Mouse (Mus musculus) cerebellum, postnatal 36 days (tissue): ENCODE measurements around the gene Ipo7.
"Not testable (repeated sequence)": the region's sequence is repeated elsewhere in the genome, so short reads cannot be mapped to it uniquely, and the experiment has no call there.

Source experiments
- DNase-seq, 2 experiments: peaks; one replicate each; pipeline ENCODE4 v3.0.0; 2021 to 2022; ENCODE audit warnings: mixed read lengths in 2 of 2

Ipo7 gene

GRCm38 (mm10) chr7:110026594-110026993 is 8.5 kb downstream of the Ipo7 start:
- DNase-seq: no peak

DNA sequence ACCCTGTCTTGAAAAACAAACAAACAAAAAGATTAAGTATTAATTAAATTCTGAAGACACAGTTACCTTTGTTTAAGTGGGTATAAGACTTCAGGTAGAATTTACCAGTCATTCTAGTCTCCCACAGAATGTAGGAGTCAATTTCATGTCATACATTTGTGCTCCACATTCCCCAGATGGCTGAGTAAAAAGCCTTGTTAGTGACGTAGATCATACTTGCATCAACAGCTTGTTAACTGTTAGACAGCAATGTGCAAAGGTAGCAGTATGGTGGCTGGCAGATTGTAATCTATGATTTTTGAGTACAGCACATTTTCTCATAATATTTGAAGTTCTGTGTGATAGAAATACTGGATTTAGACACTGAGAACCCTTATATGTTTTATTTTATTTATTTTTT is 10.8 kb downstream of the Ipo7 start:
- no peak for DNase-seq

- DNase-seq: no peak
Observed at GRCm38 (mm10) chr7:110030342-110030741, 12.3 kb downstream of the Ipo7 start.

DNA sequence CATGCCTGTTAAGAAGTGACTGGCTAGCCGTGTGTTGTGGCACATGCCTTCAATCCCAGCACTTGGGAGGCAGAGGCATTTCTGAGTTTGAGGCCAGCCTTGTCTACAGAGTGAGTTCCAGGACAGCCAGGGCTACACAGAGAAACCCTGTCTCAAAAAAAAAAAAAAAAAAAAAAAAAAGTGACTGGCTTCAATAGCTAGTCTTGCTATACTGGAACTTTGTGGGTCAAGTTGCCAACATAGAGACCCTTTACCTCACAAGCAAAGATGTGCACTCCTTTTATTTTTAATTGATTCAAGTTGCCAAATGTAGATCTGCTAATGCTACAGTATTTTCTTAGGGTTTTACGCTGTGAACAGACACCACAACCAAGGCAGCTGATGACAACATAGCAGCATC is 39.6 kb downstream of the Ipo7 start:
- not testable (repeated sequence) for DNase-seq

GRCm38 (mm10) chr7:110059092-110059785 is 41.2 kb downstream of the Ipo7 start:
- no peak for DNase-seq

DNA sequence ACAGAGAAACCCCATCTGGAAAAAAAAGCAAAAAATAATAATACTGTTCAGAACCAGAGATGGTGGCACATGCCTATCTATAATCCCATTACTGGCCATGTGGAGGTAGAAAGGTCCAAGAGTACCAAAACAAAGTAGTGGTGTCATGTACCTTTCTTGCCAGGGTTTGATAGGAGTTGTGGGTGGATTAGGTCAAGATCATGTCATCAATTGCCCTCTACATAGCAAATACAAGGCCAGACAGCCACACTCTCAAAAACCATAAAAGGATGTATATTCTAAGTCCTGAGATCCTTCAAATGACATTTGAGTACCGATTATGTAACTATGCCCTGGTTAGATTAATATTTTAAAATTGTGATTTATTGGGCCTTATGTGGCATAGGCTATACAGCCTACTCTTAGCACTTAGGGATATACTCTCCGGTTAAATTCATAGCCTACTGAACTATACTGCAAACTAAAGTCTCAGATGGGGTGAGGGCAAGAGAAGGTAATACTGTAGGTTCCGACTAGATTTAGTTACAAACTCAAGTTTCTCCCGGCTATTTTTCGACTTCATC is 42.1 kb downstream of the Ipo7 start:
- DNase-seq: peak in 1 of 2 experiments; percentile 18

DNA sequence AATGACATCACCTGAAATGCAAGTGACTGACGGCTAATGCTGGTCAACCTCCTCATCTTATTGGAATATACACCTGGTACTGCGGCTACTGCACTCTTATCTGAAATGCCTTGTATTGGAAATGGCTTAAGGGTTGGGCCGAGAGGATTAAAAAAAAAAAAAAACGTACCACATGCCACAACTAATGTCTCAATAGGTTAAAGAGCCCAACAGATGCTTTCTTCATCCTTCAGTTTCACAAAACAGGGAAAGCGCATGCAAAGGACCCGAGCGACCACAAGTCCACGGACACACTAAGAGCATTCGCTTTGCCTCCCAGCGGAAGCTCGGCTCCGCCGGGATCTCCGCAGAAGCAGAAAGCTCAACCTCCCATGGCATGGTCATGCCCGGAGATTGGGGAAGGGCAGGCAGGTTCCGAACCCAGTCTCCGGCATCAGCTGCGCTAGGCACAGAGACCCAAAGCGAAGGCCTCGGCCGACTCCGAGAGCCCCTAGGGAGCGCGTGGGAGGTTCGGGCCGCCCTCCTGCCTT is 42.7 kb downstream of the Ipo7 start:
- no peak for DNase-seq

GRCm38 (mm10) chr7:110061199-110061751 is 43.2 kb downstream of the Ipo7 start, which contains the start of gene Zfp143:
TSS of gene Zfp143 (plus strand) at chr7:110061217.
- peak; percentile 100 for DNase-seq

- peak; percentile 80 to 85 for DNase-seq
Observed at GRCm38 (mm10) chr7:110061752-110062273, 43.7 kb downstream of the Ipo7 start.

GRCm38 (mm10) chr7:110063731-110064130 is 45.7 kb downstream of the Ipo7 start:
- no peak for DNase-seq

DNA sequence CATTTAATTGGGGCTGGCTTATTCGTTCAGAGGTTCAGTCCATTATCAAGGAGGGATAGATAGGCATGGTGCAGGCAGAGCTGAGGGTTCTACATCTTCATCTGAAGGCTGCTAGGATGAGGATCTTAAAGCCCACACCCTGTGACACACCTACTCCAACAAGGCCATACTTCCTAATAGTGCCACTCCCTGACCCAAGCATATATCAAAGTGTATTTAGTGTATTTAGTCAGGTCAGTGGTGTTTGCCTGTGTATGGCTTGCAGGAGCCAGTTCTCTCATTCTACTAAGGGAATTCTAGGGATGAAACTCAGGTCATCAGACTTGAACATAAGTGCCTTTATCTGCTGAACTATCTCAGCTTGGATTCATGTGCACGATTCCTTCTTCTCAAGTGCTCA is 51.0 kb downstream of the Ipo7 start:
- no peak for DNase-seq

DNA sequence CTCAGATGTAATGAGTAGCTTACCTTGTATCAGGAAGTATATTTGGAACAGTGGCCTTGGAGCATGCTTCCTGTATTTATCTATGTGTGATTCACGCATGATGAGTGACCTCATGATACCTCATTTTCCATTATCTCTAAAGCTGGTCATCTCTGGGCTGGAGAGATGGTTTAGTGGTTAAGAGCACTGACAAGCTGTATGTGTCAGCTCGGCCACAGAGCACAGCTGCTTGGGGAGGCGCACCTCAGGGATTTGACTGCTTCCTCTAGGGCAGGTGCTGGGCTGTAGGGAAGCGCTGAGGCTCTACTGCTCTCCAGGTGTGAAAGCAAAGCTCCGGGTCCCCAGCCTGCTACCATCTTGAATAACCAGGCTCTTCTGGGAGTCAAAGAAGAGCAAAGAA is 60.1 kb downstream of the Ipo7 start:
- DNase-seq: no peak

DNA sequence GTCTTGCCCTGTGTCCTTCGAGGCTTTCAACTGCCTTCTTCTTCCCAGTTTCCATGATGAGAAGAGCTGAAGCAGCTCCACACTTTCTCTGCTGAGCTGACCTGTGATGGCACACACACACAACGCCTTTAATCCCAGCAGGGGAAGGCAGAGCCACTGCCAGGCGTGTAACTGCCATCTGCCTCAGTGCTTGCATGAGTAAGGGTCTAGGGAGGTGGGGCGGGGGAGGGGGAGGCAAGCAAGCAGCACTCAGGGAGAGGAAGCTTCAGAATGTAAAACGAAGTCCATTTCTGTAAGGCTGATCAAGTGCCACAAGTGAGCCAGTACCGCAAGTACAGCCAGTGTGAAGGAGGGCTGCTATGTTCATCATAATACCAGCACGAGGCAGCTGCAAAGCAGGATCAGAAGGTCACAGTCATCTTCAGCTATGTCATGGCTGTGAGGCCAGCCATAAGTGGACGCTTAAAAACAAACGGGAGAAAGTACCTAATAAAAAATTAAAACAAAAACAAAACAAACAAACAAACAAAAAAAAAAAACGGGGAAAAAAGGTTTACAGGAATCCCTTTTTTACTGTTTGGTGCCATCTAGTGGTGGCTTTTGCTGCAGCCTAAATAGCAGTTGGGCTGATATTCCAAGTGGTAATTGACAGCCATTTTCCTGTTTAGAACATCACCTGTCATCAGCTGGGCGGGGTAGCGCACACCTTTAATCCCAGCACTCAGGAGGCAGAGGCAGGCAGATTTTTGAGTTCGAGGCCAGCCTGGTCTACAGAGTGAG is 65.5 kb downstream of the Ipo7 start:
- DNase-seq: peak; percentile 60 to 73

DNA sequence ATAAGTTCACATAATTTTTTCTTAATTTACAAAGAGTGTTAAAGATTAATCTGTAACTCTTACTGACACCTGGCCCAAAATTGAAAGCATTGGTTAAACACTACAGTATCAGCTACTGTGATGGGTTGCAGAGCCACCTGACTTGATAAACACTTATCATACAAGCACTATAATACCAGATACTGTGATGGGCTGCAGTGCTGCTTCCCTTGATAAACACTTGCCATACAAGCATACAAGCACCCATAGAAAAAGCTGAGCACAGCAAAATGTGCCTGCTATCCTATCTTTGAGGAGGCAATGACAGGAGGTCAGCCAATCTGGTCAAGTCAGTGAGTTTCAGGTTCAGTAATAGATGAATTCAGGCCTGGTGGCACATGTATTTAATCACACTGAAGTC is 67.1 kb downstream of the Ipo7 start:
- DNase-seq: no peak

- no peak for DNase-seq
Observed at GRCm38 (mm10) chr7:110087914-110088313, 69.8 kb downstream of the Ipo7 start.

- DNase-seq: peak; percentile 21 to 37
Observed at GRCm38 (mm10) chr7:110091670-110092069, 73.6 kb downstream of the Ipo7 start.

- DNase-seq: no peak
Observed at GRCm38 (mm10) chr7:110096332-110096731, 78.3 kb downstream of the Ipo7 start.

GRCm38 (mm10) chr7:110097106-110097793 is 79.2 kb downstream of the Ipo7 start:
- no peak for DNase-seq

DNA sequence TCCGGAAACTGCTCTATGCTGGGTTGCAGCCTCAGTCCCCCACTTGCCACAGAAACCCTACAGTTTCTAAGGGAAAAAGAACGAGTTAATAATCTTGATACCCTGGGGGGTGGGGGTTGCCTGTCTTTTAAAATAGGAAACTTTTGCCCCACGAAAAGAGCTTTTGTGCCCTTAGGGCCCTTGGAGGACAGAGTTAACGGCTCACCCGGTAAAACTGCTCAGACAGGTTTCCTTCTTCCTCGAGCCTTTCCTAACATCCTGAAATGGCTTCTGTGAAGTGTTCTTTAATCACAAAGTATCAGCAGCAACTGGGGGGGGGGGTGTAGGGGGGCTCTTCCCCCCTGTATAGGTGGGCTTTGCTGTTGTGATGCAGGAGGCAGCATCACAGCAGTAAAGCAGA is 82.8 kb downstream of the Ipo7 start:
- no peak for DNase-seq

GRCm38 (mm10) chr7:110101266-110101665 is 83.2 kb downstream of the Ipo7 start:
- DNase-seq: no peak

DNA sequence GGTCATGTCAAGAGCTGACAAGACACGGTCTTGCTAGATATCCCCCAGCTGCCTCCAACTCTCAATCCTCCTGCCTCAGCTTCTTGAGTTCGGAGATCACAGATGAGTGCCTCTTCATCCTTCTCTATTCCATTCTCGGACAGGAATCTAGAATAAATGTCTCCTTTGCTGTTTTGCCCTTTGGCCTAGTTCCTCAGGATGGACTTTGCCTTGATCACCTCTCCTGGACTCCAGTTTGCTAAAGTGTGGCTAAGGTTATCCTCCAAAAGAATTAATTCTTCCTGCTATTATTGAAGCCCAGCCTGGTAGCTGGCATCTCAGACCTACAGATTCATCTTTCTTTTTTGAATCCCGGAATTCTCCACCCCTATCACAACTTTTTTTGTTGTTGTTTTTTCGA is 87.0 kb downstream of the Ipo7 start:
- no peak for DNase-seq
